8 mouse cellular contexts compared by ENCODE assay signal in the genomic region with DNA sequence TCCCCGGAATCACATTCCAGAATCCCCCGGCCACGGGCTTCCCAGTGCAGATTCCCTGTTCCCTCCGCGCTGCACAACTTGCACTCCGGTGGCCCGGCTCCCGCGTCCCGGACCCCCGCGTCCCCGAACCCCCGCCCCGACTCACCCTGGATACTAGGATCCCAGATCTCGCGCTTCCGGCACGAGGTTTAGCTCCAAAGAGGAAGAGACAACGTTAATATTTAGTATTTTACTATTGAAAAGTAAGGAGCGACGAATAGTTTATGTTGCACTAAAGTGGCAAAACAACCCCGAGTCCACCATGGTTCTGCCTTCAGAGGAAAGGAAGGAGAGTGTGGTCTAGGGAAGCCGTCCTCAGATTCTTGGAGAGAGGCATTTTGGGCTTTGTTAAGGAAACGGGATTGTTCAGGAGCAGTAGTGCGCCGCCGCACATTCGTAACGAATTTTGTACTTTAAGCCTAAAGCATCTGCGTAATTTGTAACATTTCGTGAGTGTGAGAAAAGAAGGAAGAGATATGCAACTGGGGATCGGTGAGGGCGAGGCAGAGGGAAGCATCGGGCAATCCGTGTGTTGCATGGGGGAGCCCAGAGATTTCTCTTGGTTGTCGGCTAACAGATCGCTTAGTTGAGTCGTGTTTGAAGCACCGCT. TPM values are rescaled to one million over a fixed set of nuclear protein-coding genes. Genes with fewer than 3 reads are reported as not detected.
DNase-seq lines count a peak whose midpoint lies in the region; ATAC-seq lines count a peak whose summit lies in the region.

No protein-coding gene starts in this region.

- no peaks in the 10 kb centered on the region for H3K4me1 ChIP-seq in embryonic facial prominence, embryonic 11.5 days (ENCODE audit: control insufficient read depth, insufficient read depth, low read length)
- H3K4me1 ChIP-seq in intestine, embryonic 14.5 days (replicated peaks; ENCODE audit: control insufficient read depth, insufficient read depth, low read length) = peaks cover 8% of the 10 kb centered on the region; the same call in 1 of the 2 replicates

- peak overlapping the region; percentile 59 for H3K4me2 ChIP-seq in embryonic facial prominence, embryonic 11.5 days (ENCODE audit: low read depth, low read length)
- peak overlapping the region; percentile 87 for H3K4me2 ChIP-seq in intestine, embryonic 14.5 days (ENCODE audit: low read length)

- no peak for ATAC-seq in CD4-positive, CD25-positive, alpha-beta regulatory T cell, adult 4 months
- ATAC-seq in embryonic facial prominence, embryonic 11.5 days (replicated peaks; ENCODE audit: insufficient number of reproducible peaks, low FRiP score, low TSS enrichment, low read depth) = peak; percentile 40
- ATAC-seq in intestine, embryonic 14.5 days (replicated peaks; ENCODE audit: low FRiP score, low TSS enrichment, low read depth) = peak; percentile 61
- ATAC-seq in megakaryocyte-erythroid progenitor cell, adult 5-6 weeks (replicated peaks; ENCODE audit: low FRiP score, low TSS enrichment, poor library complexity, severe bottlenecking) = peak; percentile 41
- no peak for ATAC-seq in activated CD4-positive, CD25-positive, alpha-beta regulatory T cell, adult 4 months

- H3K4me3 ChIP-seq in embryonic facial prominence, embryonic 11.5 days (ENCODE audit: low read depth, low read length) = peak overlapping the region; percentile 90
- H3K4me3 ChIP-seq in intestine, embryonic 14.5 days (ENCODE audit: low read depth, low read length) = peak overlapping the region; percentile 82

- H3K9ac ChIP-seq in embryonic facial prominence, embryonic 11.5 days (replicated peaks; ENCODE audit: low read length) = peak overlapping the region; percentile 96
- H3K9ac ChIP-seq in intestine, embryonic 14.5 days (ENCODE audit: low read length) = peak overlapping the region; percentile 95

- intact Hi-C loops in left cerebral cortex, postnatal 25 days (cut with DNase I) = no loop called here
- intact Hi-C loops in left cerebral cortex, postnatal 4 days (cut with DNase I) = no loop called here

- WGBS in embryonic facial prominence, embryonic 11.5 days = under 1% methylated on average over 40 of the region's 40 CpGs
- under 1% methylated on average over 40 of the region's 40 CpGs for WGBS in intestine, embryonic 14.5 days

- peak; percentile 20 for DNase-seq in CD4-positive, CD25-positive, alpha-beta regulatory T cell, adult 2 months (ENCODE audit: low read depth, low spot score)
- peak; percentile 38 to 61 for DNase-seq in left cerebral cortex, postnatal 25 days (ENCODE audit: low spot score in 2 of 2)
- DNase-seq in left cerebral cortex, postnatal 4 days = no peak
- peak; percentile 60 for DNase-seq in embryonic facial prominence, embryonic 11.5 days (ENCODE audit: low spot score)
- DNase-seq in intestine, embryonic 14.5 days (ENCODE audit: low spot score) = peak; percentile 80

- H3K27ac ChIP-seq in embryonic facial prominence, embryonic 11.5 days (replicated peaks; ENCODE audit: low read depth, low read length) = peak overlapping the region; percentile 92
- H3K27ac ChIP-seq in intestine, embryonic 14.5 days (ENCODE audit: low read depth) = peak overlapping the region; percentile 96

- no peaks in the 10 kb centered on the region for H3K27me3 ChIP-seq in embryonic facial prominence, embryonic 11.5 days (ENCODE audit: control insufficient read depth, insufficient read depth, low read length)
- no peaks in the 10 kb centered on the region for H3K27me3 ChIP-seq in intestine, embryonic 14.5 days (replicated peaks; ENCODE audit: control insufficient read depth, insufficient read depth, low read length)

- no peaks in the 10 kb centered on the region for H3K9me3 ChIP-seq in embryonic facial prominence, embryonic 11.5 days (replicated peaks; ENCODE audit: control insufficient read depth, low read length)
- no peaks in the 10 kb centered on the region for H3K9me3 ChIP-seq in intestine, embryonic 14.5 days (ENCODE audit: control insufficient read depth, low read length)

- no peaks in the 10 kb centered on the region for H3K36me3 ChIP-seq in embryonic facial prominence, embryonic 11.5 days (replicated peaks; ENCODE audit: control insufficient read depth, insufficient read depth, low read depth, low read length)
- H3K36me3 ChIP-seq in intestine, embryonic 14.5 days (ENCODE audit: control insufficient read depth, insufficient read depth, low read length) = no peaks in the 10 kb centered on the region

RNA-seq across cellular contexts. Expression of a gene that starts 1.1 kb away (rescaled TPM):
- polyA plus RNA-seq in CD4-positive, CD25-positive, alpha-beta regulatory T cell, adult 4 months (2017; shearing (Covaris generic)) = 100 to 1,000 TPM in 1 of 2 experiments, 10 to 100 TPM in 1; 69.2 to 104 TPM
- 10 to 100 TPM; 66.7 to 73.1 TPM for total RNA-seq in left cerebral cortex, postnatal 25 days (2021)
- total RNA-seq in left cerebral cortex, postnatal 4 days (2021) = 10 to 100 TPM; 63.4 to 69.0 TPM
- polyA plus RNA-seq in embryonic facial prominence, embryonic 11.5 days (2014; fragmentation: Nextera tagmentation; extraction: Ambion mirVana) = 120 and 122 TPM in 2 replicates
- polyA plus RNA-seq in intestine, embryonic 14.5 days (2014; fragmentation: Nextera tagmentation; extraction: Ambion mirVana) = 102 and 118 TPM in 2 replicates
- 21.4 and 42.4 TPM in 2 replicates for total RNA-seq in megakaryocyte-erythroid progenitor cell, adult 5-6 weeks (2014; fragmentation: Nextera tagmentation)
- 20.4 and 58.9 TPM in 2 replicates for total RNA-seq in megakaryocyte-erythroid progenitor cell, adult 5-6 weeks (2017)
- 10 to 100 TPM; 67.1 to 75.8 TPM for polyA plus RNA-seq in activated CD4-positive, CD25-positive, alpha-beta regulatory T cell, adult 4 months (2017; shearing (Covaris generic))

RNA-seq across cellular contexts. Expression of a gene that starts 48.7 kb away (rescaled TPM):
- 10 to 100 TPM; 43.4 to 48.6 TPM for polyA plus RNA-seq in CD4-positive, CD25-positive, alpha-beta regulatory T cell, adult 4 months (2017; shearing (Covaris generic))
- 10 to 100 TPM; 30.1 to 32.9 TPM for total RNA-seq in left cerebral cortex, postnatal 25 days (2021)
- 10 to 100 TPM; 28.4 to 29.0 TPM for total RNA-seq in left cerebral cortex, postnatal 4 days (2021)
- 31.6 and 33.0 TPM in 2 replicates for polyA plus RNA-seq in embryonic facial prominence, embryonic 11.5 days (2014; fragmentation: Nextera tagmentation; extraction: Ambion mirVana)
- polyA plus RNA-seq in intestine, embryonic 14.5 days (2014; fragmentation: Nextera tagmentation; extraction: Ambion mirVana) = 28.2 and 31.5 TPM in 2 replicates
- total RNA-seq in megakaryocyte-erythroid progenitor cell, adult 5-6 weeks (2014; fragmentation: Nextera tagmentation) = 34.9 and 43.8 TPM in 2 replicates
- 32.7 and 55.7 TPM in 2 replicates for total RNA-seq in megakaryocyte-erythroid progenitor cell, adult 5-6 weeks (2017)
- 10 to 100 TPM; 29.8 to 35.9 TPM for polyA plus RNA-seq in activated CD4-positive, CD25-positive, alpha-beta regulatory T cell, adult 4 months (2017; shearing (Covaris generic))

Comparison
In these comparisons a context has a peak if more than half of its experiments do, and no peak if none do; other contexts are left out.
1. ATAC-seq: peak in embryonic facial prominence, embryonic 11.5 days (single experiment), intestine, embryonic 14.5 days (single experiment) and megakaryocyte-erythroid progenitor cell, adult 5-6 weeks (single experiment); none in CD4-positive, CD25-positive, alpha-beta regulatory T cell, adult 4 months (single experiment) and activated CD4-positive, CD25-positive, alpha-beta regulatory T cell, adult 4 months (single experiment).